Mouse (Mus musculus) forebrain, embryonic 16.5 days (tissue): ENCODE results near the gene Bpifb1. TPM values are rescaled to one million over a fixed set of nuclear protein-coding genes. Genes with fewer than 3 reads are reported as not detected.
"Not testable (repeated sequence)": the region's sequence is repeated elsewhere in the genome, so short reads cannot be mapped to it uniquely, and the experiment has no call there.

ENCODE experiments used
- ATAC-seq: fragments of 200-750 bp; cut with Nextera tagmentation; 2 replicates; pipeline ENCODE4 v1.8.0; 2017; ENCODE audit warnings: mild to moderate bottlenecking, moderate library complexity
- H3K27ac ChIP-seq: fragments of 300-500 bp; sonication (generic); 2 replicates; pipeline ENCODE4 v1.5.1; 2014; ENCODE audit warnings: low read length, control low read depth
- H3K27me3 ChIP-seq: fragments of 300-500 bp; sonication (generic); replicated peaks from 2 replicates; pipeline ENCODE4 v1.6.1; 2014; ENCODE audit warnings: low read length; ENCODE audit not compliant: control insufficient read depth, insufficient read depth
- H3K36me3 ChIP-seq: fragments of 300-500 bp; sonication (generic); 2 replicates; pipeline ENCODE4 v1.6.1; 2014; ENCODE audit not compliant: control insufficient read depth, insufficient read depth
- H3K4me1 ChIP-seq: fragments of 300-500 bp; sonication (generic); replicated peaks from 2 replicates; pipeline ENCODE4 v1.6.1; 2014; ENCODE audit warnings: low read length; ENCODE audit not compliant: control insufficient read depth, insufficient read depth
- H3K4me2 ChIP-seq: fragments of 300-500 bp; sonication (generic); 2 replicates; pipeline ENCODE4 v1.6.1; 2014; ENCODE audit warnings: mild to moderate bottlenecking, low read length, control low read depth
- H3K4me3 ChIP-seq: fragments of 300-500 bp; sonication (generic); replicated peaks from 2 replicates; pipeline ENCODE4 v1.5.1; 2014; ENCODE audit warnings: mild to moderate bottlenecking, low read length, control low read depth
- H3K9ac ChIP-seq: fragments of 300-500 bp; sonication (generic); replicated peaks from 2 replicates; pipeline ENCODE4 v1.6.1; 2014; ENCODE audit warnings: low read depth, low read length, control low read depth
- H3K9me3 ChIP-seq: fragments of 300-500 bp; sonication (generic); 2 replicates; pipeline ENCODE4 v1.6.1; 2016; ENCODE audit warnings: low read length; ENCODE audit not compliant: control insufficient read depth
- WGBS: fragments of 180-500 bp; shearing (Covaris S2); extraction: QIAGEN DNeasy Blood & Tissue Kit; methylation state at CpG from one replicate; pipeline ENCODE4 v1.1.7; 2014; 5-methylcytosine and 5-hydroxymethylcytosine counted together
- polyA plus RNA-seq: library from polyadenylated mRNA; unstranded; fragments of >200 nt; fragmentation: Nextera tagmentation; extraction: Ambion mirVana; gene quantifications from 2 replicates; pipeline ENCODE4 v1.2.1, GENCODE M21; 2015

The Bpifb1 gene
- polyA plus RNA-seq, 1 experiment from 2014 or later = 0.34 TPM

- Histone ChIP-seq H3K9ac (no peak overlapping the region), H3K27me3 (no peaks in the 10 kb centered on the region), H3K27ac (no peak overlapping the region), H3K4me1 (no peaks in the 10 kb centered on the region), H3K36me3 (no peaks in the 10 kb centered on the region), H3K4me2 (no peak overlapping the region), H3K4me3 (no peak overlapping the region), H3K9me3 (no peaks in the 10 kb centered on the region)
- ATAC-seq = no peak
- WGBS = 46% methylated on average over 1 of the region's 1 CpGs
Observed at GRCm38 (mm10) chr2:154173313-154173712, 17.3 kb upstream of the Bpifb1 start.

- WGBS = 82% methylated on average over 7 of the region's 7 CpGs
- not testable (repeated sequence) for H3K4me2 ChIP-seq, H3K4me1 ChIP-seq, H3K4me3 ChIP-seq, H3K27me3 ChIP-seq, H3K9me3 ChIP-seq, H3K27ac ChIP-seq, ATAC-seq, H3K9ac ChIP-seq, H3K36me3 ChIP-seq
Observed at GRCm38 (mm10) chr2:154181900-154182299, 8.7 kb upstream of the Bpifb1 start.

- WGBS = 78% methylated on average over 4 of the region's 4 CpGs
- ATAC-seq, H3K4me1 ChIP-seq, H3K4me2 ChIP-seq, H3K9ac ChIP-seq, H3K9me3 ChIP-seq, H3K27ac ChIP-seq, H3K4me3 ChIP-seq, H3K36me3 ChIP-seq, H3K27me3 ChIP-seq: not testable (repeated sequence)
Observed at GRCm38 (mm10) chr2:154183061-154183460, 7.6 kb upstream of the Bpifb1 start.

GRCm38 (mm10) chr2:154185319-154185718 is 5.3 kb upstream of the Bpifb1 start:
- Histone ChIP-seq H3K9me3 (no peaks in the 10 kb centered on the region), H3K27ac (no peak overlapping the region), H3K36me3 (no peaks in the 10 kb centered on the region), H3K4me2 (no peak overlapping the region), H3K4me1 (no peaks in the 10 kb centered on the region), H3K9ac (no peak overlapping the region), H3K27me3 (no peaks in the 10 kb centered on the region), H3K4me3 (no peak overlapping the region)
- 86% methylated on average over 6 of the region's 6 CpGs for WGBS
- no peak for ATAC-seq

GRCm38 (mm10) chr2:154185748-154186147 is 4.9 kb upstream of the Bpifb1 start:
- no peaks in the 10 kb centered on the region for H3K27me3 ChIP-seq
- H3K9me3 ChIP-seq = no peaks in the 10 kb centered on the region
- ATAC-seq = no peak
- H3K36me3 ChIP-seq = no peaks in the 10 kb centered on the region
- H3K4me1 ChIP-seq = no peaks in the 10 kb centered on the region
- H3K27ac ChIP-seq = no peak overlapping the region
- no peak overlapping the region for H3K4me2 ChIP-seq
- WGBS = 93% methylated on average over 3 of the region's 3 CpGs
- H3K9ac ChIP-seq = no peak overlapping the region
- no peak overlapping the region for H3K4me3 ChIP-seq

- no peak overlapping the region for H3K27ac ChIP-seq
- no peak overlapping the region for H3K4me2 ChIP-seq
- H3K27me3 ChIP-seq = no peaks in the 10 kb centered on the region
- no peak for ATAC-seq
- no peaks in the 10 kb centered on the region for H3K4me1 ChIP-seq
- no peaks in the 10 kb centered on the region for H3K36me3 ChIP-seq
- 47% methylated on average over 5 of the region's 5 CpGs for WGBS
- H3K9ac ChIP-seq = no peak overlapping the region
- H3K9me3 ChIP-seq = no peaks in the 10 kb centered on the region
- H3K4me3 ChIP-seq = no peak overlapping the region
Observed at GRCm38 (mm10) chr2:154187468-154187867, 3.1 kb upstream of the Bpifb1 start.

- Histone ChIP-seq H3K9ac (no peak overlapping the region), H3K4me1 (no peaks in the 10 kb centered on the region), H3K9me3 (no peaks in the 10 kb centered on the region), H3K4me3 (no peak overlapping the region), H3K27me3 (no peaks in the 10 kb centered on the region), H3K27ac (no peak overlapping the region), H3K36me3 (no peaks in the 10 kb centered on the region), H3K4me2 (no peak overlapping the region)
- ATAC-seq = no peak
- WGBS = 89% methylated on average over 7 of the region's 7 CpGs
Observed at GRCm38 (mm10) chr2:154189877-154190434, 662 bp upstream of the Bpifb1 start.

GRCm38 (mm10) chr2:154192141-154192540 is 1.5 kb downstream of the Bpifb1 start:
- no peak overlapping the region for H3K4me3 ChIP-seq
- H3K4me2 ChIP-seq = no peak overlapping the region

GRCm38 (mm10) chr2:154193071-154193470 is 2.5 kb downstream of the Bpifb1 start:
- H3K4me3 ChIP-seq = no peak overlapping the region
- no peak overlapping the region for H3K27ac ChIP-seq
- no peak overlapping the region for H3K4me2 ChIP-seq
- no peaks in the 10 kb centered on the region for H3K9me3 ChIP-seq
- no peaks in the 10 kb centered on the region for H3K36me3 ChIP-seq
- no peaks in the 10 kb centered on the region for H3K4me1 ChIP-seq
- H3K9ac ChIP-seq = no peak overlapping the region
- H3K27me3 ChIP-seq = no peaks in the 10 kb centered on the region
- 90% methylated on average over 4 of the region's 4 CpGs for WGBS
- ATAC-seq = no peak

More at GRCm38 (mm10) chr2:154192141-154192540, 1.5 kb downstream of the Bpifb1 start:
- H3K4me1 ChIP-seq = no peaks in the 10 kb centered on the region
- no peak overlapping the region for H3K9ac ChIP-seq
- 86% methylated on average over 2 of the region's 2 CpGs for WGBS
- no peaks in the 10 kb centered on the region for H3K27me3 ChIP-seq
- ATAC-seq = no peak
- no peak overlapping the region for H3K27ac ChIP-seq
- H3K9me3 ChIP-seq = no peaks in the 10 kb centered on the region
- H3K36me3 ChIP-seq = no peaks in the 10 kb centered on the region

GRCm38 (mm10) chr2:154193994-154194504 is 3.4 kb downstream of the Bpifb1 start:
- no peak overlapping the region for H3K4me3 ChIP-seq
- H3K9me3 ChIP-seq = no peaks in the 10 kb centered on the region
- H3K9ac ChIP-seq = no peak overlapping the region
- no peaks in the 10 kb centered on the region for H3K36me3 ChIP-seq
- WGBS = 55% methylated on average over 5 of the region's 5 CpGs
- no peaks in the 10 kb centered on the region for H3K4me1 ChIP-seq
- H3K4me2 ChIP-seq = no peak overlapping the region
- no peaks in the 10 kb centered on the region for H3K27me3 ChIP-seq
- ATAC-seq = no peak
- no peak overlapping the region for H3K27ac ChIP-seq
